Mouse (Mus musculus): ENCODE results near the gene Zfp69. TPM values are rescaled to one million over a fixed set of nuclear protein-coding genes. Genes with fewer than 3 reads are reported as not detected.

The Zfp69 gene
- polyA plus RNA-seq, 1 experiment, result 2.9 TPM

DNA sequence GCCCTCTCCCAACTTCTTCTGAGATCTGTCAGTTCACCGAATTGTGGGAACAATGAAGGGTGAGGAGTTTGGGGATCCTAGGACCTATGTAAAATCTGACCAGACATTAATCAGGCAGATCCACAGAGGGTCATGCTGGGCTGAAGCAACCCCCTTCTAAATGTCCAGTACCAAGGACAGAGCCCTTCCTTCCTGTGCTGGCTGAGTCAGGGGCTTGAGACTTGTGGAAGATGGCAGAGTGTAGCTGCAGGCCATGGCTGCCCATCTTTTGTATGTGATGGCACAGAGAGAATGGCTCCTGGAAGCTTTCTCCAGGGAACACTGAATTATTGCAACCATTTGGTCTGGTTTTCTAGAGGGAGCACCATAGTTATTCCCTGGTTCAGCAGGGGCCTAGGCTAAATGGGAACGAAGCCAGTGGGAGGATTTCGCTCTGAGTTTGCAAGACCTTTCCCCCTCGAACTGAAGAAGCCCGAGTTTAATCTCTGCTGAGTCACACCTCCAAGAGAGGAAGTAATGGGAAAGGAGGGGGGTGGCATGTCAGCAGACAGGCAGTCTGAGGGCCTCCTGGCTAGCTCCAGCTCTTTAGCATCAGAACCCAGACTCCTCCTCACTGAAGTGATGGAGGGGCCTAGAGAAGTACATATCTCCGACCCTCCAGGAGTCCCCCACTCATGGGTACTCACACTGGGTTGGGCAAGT is 70.6 kb downstream of the Zfp69 start:
- H3K27ac ChIP-seq (ENCODE audit: insufficient read depth, low read length), result no peak overlapping the region
- H3K9ac ChIP-seq (ENCODE audit: low read depth, poor library complexity, severe bottlenecking), result no peak overlapping the region
- H3K36me3 ChIP-seq (ENCODE audit: control insufficient read depth, insufficient read depth, low read length, poor library complexity, severe bottlenecking), result no peaks in the 10 kb centered on the region
- H3K4me3 ChIP-seq (ENCODE audit: low read depth, low read length), result no peak overlapping the region
- H3K27me3 ChIP-seq (ENCODE audit: control insufficient read depth, insufficient read depth, low read length, poor library complexity, severe bottlenecking), result no peaks in the 10 kb centered on the region
- H3K4me1 ChIP-seq (ENCODE audit: control insufficient read depth, insufficient read depth, low read length), result no peaks in the 10 kb centered on the region
- TF ChIP-seq EP300 (IDR thresholded peaks at IDR 0.05; ENCODE audit: insufficient read depth, low read depth, low read length) (no peak), POLR2A (IDR thresholded peaks at IDR 0.05; ENCODE audit: insufficient read depth, low read length) (no peak), CTCF (IDR thresholded peaks at IDR 0.05; ENCODE audit: low read depth, low read length) (no peak)
- no peaks in the 10 kb centered on the region for H3K9me3 ChIP-seq (replicated peaks; ENCODE audit: control insufficient read depth, insufficient read depth, low read length, poor library complexity, severe bottlenecking)

Other genes starting within 250 kb of the Zfp69 start
- 2.5 and 3.2 TPM in 2 replicates for gene Kcnq4, start 203.1 kb downstream of the Zfp69 start, polyA plus RNA-seq (2011; ENCODE audit: insufficient read depth, insufficient read length, low read depth, missing spikeins)
- 40.1 and 46.2 TPM in 2 replicates for gene Nfyc, start 120.1 kb downstream of the Zfp69 start, polyA plus RNA-seq (2011; ENCODE audit: insufficient read depth, insufficient read length, low read depth, missing spikeins)
- 7.3 and 9.3 TPM in 2 replicates for gene Rims3, start 96.9 kb downstream of the Zfp69 start, polyA plus RNA-seq (2011; ENCODE audit: insufficient read depth, insufficient read length, low read depth, missing spikeins)
- gene Exo5, start 26.7 kb downstream of the Zfp69 start, polyA plus RNA-seq (2011; ENCODE audit: insufficient read depth, insufficient read length, low read depth, missing spikeins), result 14.0 and 17.0 TPM in 2 replicates
- gene Smap2, start 65.5 kb upstream of the Zfp69 start, polyA plus RNA-seq (2011; ENCODE audit: insufficient read depth, insufficient read length, low read depth, missing spikeins), result 23.0 and 23.9 TPM in 2 replicates
- gene Col9a2, start 87.7 kb upstream of the Zfp69 start, polyA plus RNA-seq (2011; ENCODE audit: insufficient read depth, insufficient read length, low read depth, missing spikeins), result 5.8 and 6.9 TPM in 2 replicates
- 31.5 and 31.7 TPM in 2 replicates for gene Zmpste24, start 146.5 kb upstream of the Zfp69 start, polyA plus RNA-seq (2011; ENCODE audit: insufficient read depth, insufficient read length, low read depth, missing spikeins)
- not detected in 2 replicates for gene Tmco2, start 157.5 kb upstream of the Zfp69 start, polyA plus RNA-seq (2011; ENCODE audit: insufficient read depth, insufficient read length, low read depth, missing spikeins)

Data from ES-Bruce4 (cell line).